Mouse (Mus musculus) kidney, adult 2 months (tissue): ENCODE data around the gene Adam25. TPM values are rescaled to one million over a fixed set of nuclear protein-coding genes. Genes with fewer than 3 reads are reported as not detected.
"Not testable (repeated sequence)": the region's sequence is repeated elsewhere in the genome, so short reads cannot be mapped to it uniquely, and the experiment has no call there.

Source experiments
- DNase-seq: peaks from one replicate; pipeline ENCODE4 v3.0.0; 2021
- H3K27ac ChIP-seq: fragments of 200-500 bp; 2 replicates; pipeline ENCODE4 v1.5.1; 2012; ENCODE audit warnings: low read depth, low read length, control low read depth, inconsistent platforms; ENCODE audit not compliant: insufficient read depth
- H3K27me3 ChIP-seq: fragments of 200-500 bp; replicated peaks from 2 replicates; pipeline ENCODE4 v1.6.1; 2012; ENCODE audit warnings: mild to moderate bottlenecking, moderate library complexity, low read length, inconsistent platforms; ENCODE audit not compliant: control insufficient read depth, insufficient read depth
- H3K36me3 ChIP-seq: fragments of 200-500 bp; 2 replicates; pipeline ENCODE4 v1.6.1; 2012; ENCODE audit warnings: mild to moderate bottlenecking, moderate library complexity, low read length, inconsistent platforms; ENCODE audit not compliant: control insufficient read depth, insufficient read depth
- H3K4me1 ChIP-seq: fragments of 200-500 bp; 2 replicates; pipeline ENCODE4 v1.6.1; 2011; ENCODE audit warnings: low read length; ENCODE audit not compliant: control insufficient read depth, insufficient read depth
- H3K4me3 ChIP-seq: fragments of 200-500 bp; 2 replicates; pipeline ENCODE4 v1.5.1; 2011; ENCODE audit warnings: mild to moderate bottlenecking, low read depth, low read length, control low read depth; ENCODE audit not compliant: insufficient read depth
- CTCF ChIP-seq: fragments of 200-500 bp; conservative IDR thresholded peaks from 2 replicates; pipeline ENCODE4 v1.5.1; 2011; ENCODE audit warnings: low read depth, mild to moderate bottlenecking, control low read depth, low read length, moderate library complexity, mixed read lengths; ENCODE audit not compliant: insufficient read depth, insufficient read length
- POLR2A ChIP-seq: fragments of 200-500 bp; IDR thresholded peaks from one replicate; pipeline ENCODE4 v1.6.1; 2011; ENCODE audit warnings: low read depth, low read length, control low read depth
- WGBS: fragments of 180-500 bp; shearing (Covaris S2); methylation state at CpG from one replicate; pipeline ENCODE4 v1.1.7; 2018; 5-methylcytosine and 5-hydroxymethylcytosine counted together
- polyA plus RNA-seq: library from polyadenylated mRNA; depleted of rRNA; stranded (reverse); fragments of >200 nt; gene quantifications from 2 replicates; pipeline ENCODE4 v1.2.3, GENCODE M21; 2012; rRNA removed

The Adam25 gene
- polyA plus RNA-seq: not detected in 2 replicates

DNA sequence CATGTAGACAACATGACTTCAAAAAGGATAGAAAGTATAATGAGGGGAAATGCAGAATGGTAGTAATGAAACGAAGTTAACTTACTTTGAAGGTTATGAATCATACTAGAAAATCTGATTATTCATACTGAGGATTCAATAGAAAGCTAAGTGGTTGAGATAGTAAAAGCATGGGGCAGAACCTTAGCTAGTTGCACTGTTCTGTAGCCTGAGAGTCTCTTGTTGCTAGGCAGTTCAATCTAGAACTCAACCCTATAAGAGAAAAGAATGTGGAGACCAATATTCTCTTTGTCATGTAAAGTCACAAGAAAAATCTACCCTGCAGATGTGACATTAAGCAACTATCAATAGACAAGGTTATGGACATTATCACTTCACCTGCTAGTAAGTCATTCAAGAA, at the start of gene Adam25:
Adam25 (plus strand) TSS at position 301 of the 400 bp plus-strand sequence.
- not testable (repeated sequence) for H3K4me1 ChIP-seq, H3K4me3 ChIP-seq, H3K36me3 ChIP-seq, H3K27me3 ChIP-seq, DNase-seq, H3K27ac ChIP-seq
- 52% methylated on average over 1 of the region's 1 CpGs for WGBS

DNA sequence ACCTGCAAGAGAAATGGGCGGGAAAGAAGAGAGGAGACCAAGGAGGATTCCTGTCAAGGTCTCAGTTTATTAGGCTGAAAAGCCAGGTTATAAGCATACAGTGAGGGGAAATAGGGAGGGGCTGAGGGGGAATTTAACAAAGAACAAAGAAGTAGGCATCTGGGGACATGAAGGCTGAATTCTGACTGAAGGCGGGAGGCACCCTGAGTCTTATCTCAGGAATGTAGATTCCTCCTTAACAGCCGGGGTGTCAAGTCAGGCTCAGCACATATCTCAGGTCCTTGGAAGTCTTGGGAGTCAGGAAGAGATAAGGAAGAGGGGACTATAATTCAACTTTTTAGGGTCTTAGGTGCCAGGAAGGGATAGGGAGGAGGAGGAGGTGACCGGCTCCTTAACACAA, 36.6 kb upstream of the Adam25 start:
- not testable (repeated sequence) for H3K36me3 ChIP-seq, H3K27me3 ChIP-seq, H3K27ac ChIP-seq, H3K4me3 ChIP-seq, H3K4me1 ChIP-seq, DNase-seq
- WGBS: 88% methylated on average over 4 of the region's 4 CpGs

DNA sequence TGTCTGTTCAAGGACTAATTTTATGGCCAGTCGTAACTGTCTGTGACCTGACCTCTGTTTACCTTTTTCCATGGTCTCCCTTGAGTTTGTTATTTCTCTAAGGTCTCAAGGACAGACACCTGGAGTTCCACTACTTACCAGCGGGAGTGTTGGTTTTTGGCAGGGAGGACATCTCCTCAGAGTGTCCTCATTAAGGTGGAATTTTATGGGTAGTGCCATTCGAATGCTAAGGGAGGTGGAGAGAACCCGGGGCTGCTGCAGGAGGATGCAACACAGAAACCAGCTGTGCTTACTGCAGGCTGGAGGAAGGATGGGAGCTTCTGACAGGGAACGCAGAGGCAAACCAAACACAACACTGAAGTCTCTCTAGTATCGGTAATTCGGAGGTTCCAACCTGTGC, 36.0 kb upstream of the Adam25 start:
- no peak overlapping the region for H3K27ac ChIP-seq
- H3K36me3 ChIP-seq: no peaks in the 10 kb centered on the region
- no peak for DNase-seq
- H3K4me1 ChIP-seq: no peaks in the 10 kb centered on the region
- 77% methylated on average over 7 of the region's 7 CpGs for WGBS
- no peak overlapping the region for H3K4me3 ChIP-seq
- TF ChIP-seq CTCF (no peak), POLR2A (no peak)
- H3K27me3 ChIP-seq: no peaks in the 10 kb centered on the region

DNA sequence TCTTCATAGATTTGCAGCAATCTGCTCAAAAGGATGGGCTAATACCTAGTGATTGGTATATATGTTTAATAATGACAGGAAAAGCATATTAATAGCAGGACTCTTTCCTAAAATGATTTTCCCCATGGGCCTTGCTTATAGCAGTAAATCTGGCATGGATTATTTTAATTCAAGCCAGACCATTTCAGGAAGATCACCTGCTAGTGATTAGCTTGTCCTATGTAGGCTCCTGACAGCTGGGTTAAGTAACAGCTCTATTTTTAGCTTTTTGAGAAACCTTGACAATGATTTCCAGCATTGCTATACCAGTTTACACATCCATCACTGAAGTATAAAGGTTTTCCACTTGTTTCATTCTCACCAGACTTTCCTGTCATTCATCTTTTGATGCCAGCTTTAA, 31.3 kb downstream of the Adam25 start:
- DNase-seq: no peak
- H3K27me3 ChIP-seq: no peaks in the 10 kb centered on the region
- H3K36me3 ChIP-seq: no peaks in the 10 kb centered on the region
- H3K27ac ChIP-seq: no peak overlapping the region
- TF ChIP-seq CTCF (no peak), POLR2A (no peak)
- no peaks in the 10 kb centered on the region for H3K4me1 ChIP-seq
- no peak overlapping the region for H3K4me3 ChIP-seq

DNA sequence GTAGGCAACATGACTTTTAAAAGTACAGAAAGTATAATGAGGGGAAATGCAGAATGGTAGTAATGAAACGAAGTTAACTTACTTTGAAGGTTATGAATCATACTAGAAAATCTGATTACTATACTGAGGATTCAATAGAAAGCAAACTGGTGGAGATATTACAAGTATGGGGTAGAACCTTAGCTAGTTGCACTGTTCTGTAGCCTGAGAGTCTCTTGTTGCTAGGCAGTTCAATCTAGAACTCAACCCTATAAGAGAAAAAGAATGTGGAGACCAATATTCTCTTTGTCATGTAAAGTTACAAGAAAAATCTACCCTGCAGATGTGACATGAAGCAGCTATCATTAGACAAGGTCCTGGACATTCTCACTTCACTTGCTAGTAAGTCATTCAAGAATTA, 41.0 kb downstream of the Adam25 start, which contains the start of gene Adam20:
Adam20 (plus strand) TSS at position 301 of the 400 bp plus-strand sequence.
- WGBS: 71% methylated on average over 1 of the region's 1 CpGs
- H3K27ac ChIP-seq, DNase-seq, H3K36me3 ChIP-seq, H3K27me3 ChIP-seq, H3K4me3 ChIP-seq, H3K4me1 ChIP-seq: not testable (repeated sequence)

DNA sequence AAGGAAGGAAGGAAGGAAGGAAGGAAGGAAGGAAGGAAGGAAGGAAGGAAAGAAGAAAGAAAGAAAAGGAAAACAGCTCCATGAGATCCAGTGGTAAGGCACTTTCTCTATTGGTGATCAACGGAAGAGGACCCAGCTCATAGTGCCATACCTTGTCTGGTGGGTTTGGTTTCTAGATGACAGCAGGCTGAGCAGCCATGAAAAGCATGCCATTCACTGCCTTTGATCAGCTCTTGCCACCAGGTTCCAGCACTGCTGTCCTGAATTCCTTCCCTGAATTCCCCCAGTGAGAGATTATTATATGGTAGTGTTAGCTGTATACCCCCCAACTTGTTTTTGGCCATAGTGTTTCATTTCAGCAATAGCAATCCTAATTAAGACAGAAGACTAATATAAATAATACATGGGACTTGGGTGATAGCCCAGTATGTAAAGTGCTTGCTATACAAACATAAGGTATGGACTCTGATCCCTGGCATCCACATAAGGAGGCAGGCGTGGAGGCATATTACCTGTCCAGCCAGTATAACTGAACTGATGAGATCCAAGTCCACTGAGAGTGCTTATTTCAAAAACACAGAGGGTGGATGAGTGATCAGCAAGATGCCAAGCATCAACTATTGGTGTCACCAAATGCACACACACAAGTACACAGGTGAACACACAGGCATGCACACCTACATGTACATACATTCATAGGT, 51.5 kb downstream of the Adam25 start:
- no peak overlapping the region for H3K4me3 ChIP-seq
- H3K36me3 ChIP-seq: no peaks in the 10 kb centered on the region
- H3K27ac ChIP-seq: no peak overlapping the region
- H3K27me3 ChIP-seq: no peaks in the 10 kb centered on the region
- H3K4me1 ChIP-seq: no peaks in the 10 kb centered on the region
- WGBS: 76% methylated on average over 2 of the region's 2 CpGs
- DNase-seq: no peak
- TF ChIP-seq POLR2A: no peak

Other genes with a start within 250 kb of the Adam25 start
- gene Adam24, start 77.1 kb upstream of the Adam25 start, polyA plus RNA-seq: not detected in 2 replicates
- gene Adam20, start 41.1 kb downstream of the Adam25 start, polyA plus RNA-seq: not detected in 2 replicates
- not detected in 2 replicates for gene Adam39, start 70.8 kb downstream of the Adam25 start, polyA plus RNA-seq